Mouse (Mus musculus) gastrocnemius, postnatal 36 days (tissue): ENCODE measurements at regions not wholly inside any gene's neighbourhood (a gene's known extent, or its start where the extent isn't known, plus 50 kb on each side); places are given as distances from the start of the nearest gene placed in this dataset.
A peak's percentile ranks its signal among the peaks of the same experiment; 100 is the strongest.

Experiments used
- DNase-seq, 2 experiments: peaks; one replicate each; pipeline ENCODE4 v3.0.0; 2022
- intact Hi-C: fragments of 180-260 bp; cut with DNase I; formaldehyde crosslinking; loops from one replicate; pipeline ENCODE4 v1.15.1; 2025

DNA sequence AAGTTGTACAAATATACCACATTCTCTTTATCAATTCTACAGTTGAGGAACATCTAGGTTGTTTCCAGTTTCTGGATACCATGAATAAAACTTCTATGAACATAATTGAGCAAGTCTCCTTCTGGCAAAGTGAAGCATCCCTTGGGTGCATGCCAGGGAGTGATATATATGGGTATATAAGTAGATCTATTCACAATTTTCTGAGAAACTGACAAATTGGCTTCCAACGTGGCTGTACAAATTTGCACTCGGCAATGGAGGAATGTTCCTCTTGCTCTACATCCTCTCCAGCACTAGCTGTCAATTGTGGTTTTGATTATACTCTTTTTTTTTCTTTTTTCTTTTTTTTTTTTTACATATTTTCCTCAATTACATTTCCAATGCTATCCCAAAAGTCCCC lies 576.7 kb downstream of the 9430069I07Rik start:
- DNase-seq: no peak
- intact Hi-C loops: no loop called here

- peak; percentile 13 to 21 for DNase-seq
- intact Hi-C loops: no loop called here
These were observed 598.2 kb downstream of the 9430069I07Rik start for GRCm38 (mm10) chr15:33759496-33759895.

GRCm38 (mm10) chr15:33758771-33759170 lies 598.9 kb downstream of the 9430069I07Rik start:
- no peak for DNase-seq
- intact Hi-C loops: no loop called here
